Mouse (Mus musculus) gastrocnemius, postnatal 14 days (tissue): ENCODE data around the gene Dnajc11. TPM values are rescaled to one million over a fixed set of nuclear protein-coding genes. Genes with fewer than 3 reads are reported as not detected.

Experiments
- DNase-seq: peaks from one replicate; pipeline ENCODE4 v3.0.0; 2021; ENCODE audit warnings: mixed read lengths
- intact Hi-C: fragments of 180-260 bp; cut with DNase I; formaldehyde crosslinking; loops from one replicate; pipeline ENCODE4 v1.15.1; 2025; ENCODE audit warnings: low total_unique reads
- total RNA-seq, 2 experiments: library from RNA; stranded (reverse); gene quantifications; 2 replicates each; pipeline ENCODE4 v1.2.3; 2021

Dnajc11 gene
- total RNA-seq, 2 experiments from 2014 or later = 66.1 to 75.2 TPM

GRCm38 (mm10) chr4:152001335-152001734, 67.8 kb downstream of the Dnajc11 start:
- no peak for DNase-seq
- intact Hi-C loops = no loop called here

DNA sequence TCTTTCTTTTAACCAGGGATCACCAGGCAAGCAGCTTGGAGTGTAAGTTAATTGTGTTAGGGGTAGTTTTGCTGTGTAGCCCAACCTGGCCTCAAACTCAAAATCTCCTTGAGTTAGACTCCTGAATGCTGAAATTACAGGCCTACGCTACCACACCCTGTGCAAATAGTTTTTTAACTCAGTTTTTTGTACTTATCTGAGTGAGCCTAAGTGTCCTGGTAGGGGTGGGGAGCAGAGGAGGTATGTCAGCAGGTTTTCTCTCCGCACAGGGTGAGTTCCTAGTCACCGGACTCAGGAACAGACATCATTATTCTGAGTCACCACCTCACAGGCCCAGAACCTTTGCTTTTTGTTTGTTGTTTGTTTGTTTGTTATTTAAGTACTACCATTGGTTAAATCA, 68.6 kb downstream of the Dnajc11 start:
- intact Hi-C loops = no loop called here
- no peak for DNase-seq

GRCm38 (mm10) chr4:152006137-152006536, 72.6 kb downstream of the Dnajc11 start:
- intact Hi-C loops = no loop called here
- DNase-seq = no peak

DNA sequence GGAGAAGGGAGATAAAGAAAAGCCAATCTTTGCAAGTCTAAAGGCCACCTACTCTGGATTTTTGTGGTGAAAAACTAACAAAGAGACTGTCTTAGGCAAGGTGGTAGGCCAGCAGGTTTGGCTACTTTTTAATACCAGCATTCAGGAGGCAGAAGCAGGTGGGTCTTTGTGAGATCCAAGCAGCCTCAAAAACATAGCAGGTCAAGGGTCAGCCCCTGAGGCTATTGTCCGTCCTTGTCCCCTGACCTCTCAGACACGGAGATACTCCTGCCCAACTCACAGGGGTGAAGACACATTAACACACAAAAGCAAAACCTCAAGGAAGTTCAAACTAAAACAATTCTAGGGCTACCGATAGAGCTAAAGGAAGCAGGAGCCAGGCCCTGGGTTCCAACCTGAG, 73.3 kb downstream of the Dnajc11 start:
- intact Hi-C loops = no loop called here
- DNase-seq = no peak

DNA sequence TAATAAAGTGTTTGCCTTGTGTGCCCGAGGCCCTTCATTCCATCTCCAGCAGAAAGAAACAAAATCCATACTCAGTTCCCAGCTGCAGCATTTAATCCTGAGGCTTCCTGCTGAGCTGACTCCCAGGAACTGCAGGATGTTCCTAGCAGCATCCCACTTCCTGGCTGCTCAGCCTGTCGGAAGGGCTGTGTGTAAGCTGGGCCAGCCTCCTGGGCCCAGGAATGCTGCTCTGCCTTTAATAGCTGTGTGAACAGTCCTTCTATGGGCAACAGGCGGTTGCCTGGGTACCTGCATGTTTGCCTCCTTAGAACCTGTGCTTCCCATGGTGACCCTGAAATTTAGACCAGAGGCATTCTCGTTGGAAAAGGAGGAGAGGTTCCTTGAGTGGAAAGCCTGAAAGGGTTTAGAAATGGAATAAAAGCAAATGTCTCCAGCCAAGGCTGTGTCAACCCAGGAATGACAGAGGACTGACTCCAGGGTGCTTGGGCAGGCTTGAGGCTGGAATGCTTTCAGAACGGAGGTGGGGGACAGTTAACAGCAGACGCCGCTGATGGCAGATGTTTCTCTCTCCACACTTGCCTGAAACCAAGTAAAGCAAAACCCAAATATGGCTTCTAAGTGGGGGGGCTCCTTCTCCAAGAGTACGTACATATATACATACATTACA, 74.1 kb downstream of the Dnajc11 start:
- DNase-seq = no peak
- intact Hi-C loops = no loop called here

DNA sequence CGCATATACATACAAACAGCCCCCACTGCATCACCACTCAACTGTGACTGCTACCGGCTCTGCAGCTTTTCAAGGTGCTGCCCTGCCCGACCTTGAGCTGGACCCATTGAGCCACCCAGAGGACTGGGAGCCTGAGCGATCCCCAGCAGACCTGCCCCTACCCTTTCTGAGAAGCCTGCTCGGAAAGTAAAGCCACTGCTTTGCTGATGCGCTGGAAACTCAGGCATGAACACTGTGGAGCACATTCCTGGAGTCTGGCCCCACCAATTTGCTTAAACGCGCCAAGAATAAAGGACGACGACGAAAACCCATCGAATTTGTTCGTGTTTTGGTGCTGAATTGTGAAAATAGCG, 74.6 kb downstream of the Dnajc11 start:
- intact Hi-C loops = no loop called here
- no peak for DNase-seq

DNA sequence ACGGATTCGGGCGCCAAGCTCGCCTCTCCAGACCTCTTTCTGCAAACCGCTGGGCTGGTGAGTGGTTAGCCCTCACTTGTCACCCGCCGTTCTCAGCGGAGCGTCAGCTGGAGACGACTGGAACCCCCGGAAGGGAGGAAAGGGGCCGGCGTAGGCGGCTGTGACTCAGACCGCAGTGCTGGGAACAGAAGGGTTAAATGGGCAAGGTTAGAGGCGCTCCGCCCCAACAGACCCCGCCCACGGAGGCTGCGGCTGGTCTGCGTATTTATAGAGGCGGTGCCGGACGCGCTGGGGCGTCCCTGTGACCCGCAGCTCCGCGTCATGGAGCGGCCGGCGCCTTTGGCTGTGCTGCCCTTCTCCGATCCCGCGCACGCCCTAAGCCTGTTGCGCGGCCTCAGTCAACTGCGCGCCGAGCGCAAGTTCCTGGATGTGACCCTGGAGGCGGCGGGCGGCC, 75.2 kb downstream of the Dnajc11 start, which contains the start of gene Klhl21:
TSS of gene Klhl21 (plus strand) at position 182 of the 454 bp plus-strand sequence.
- DNase-seq = peak; percentile 96
- intact Hi-C loops = no loop called here

DNA sequence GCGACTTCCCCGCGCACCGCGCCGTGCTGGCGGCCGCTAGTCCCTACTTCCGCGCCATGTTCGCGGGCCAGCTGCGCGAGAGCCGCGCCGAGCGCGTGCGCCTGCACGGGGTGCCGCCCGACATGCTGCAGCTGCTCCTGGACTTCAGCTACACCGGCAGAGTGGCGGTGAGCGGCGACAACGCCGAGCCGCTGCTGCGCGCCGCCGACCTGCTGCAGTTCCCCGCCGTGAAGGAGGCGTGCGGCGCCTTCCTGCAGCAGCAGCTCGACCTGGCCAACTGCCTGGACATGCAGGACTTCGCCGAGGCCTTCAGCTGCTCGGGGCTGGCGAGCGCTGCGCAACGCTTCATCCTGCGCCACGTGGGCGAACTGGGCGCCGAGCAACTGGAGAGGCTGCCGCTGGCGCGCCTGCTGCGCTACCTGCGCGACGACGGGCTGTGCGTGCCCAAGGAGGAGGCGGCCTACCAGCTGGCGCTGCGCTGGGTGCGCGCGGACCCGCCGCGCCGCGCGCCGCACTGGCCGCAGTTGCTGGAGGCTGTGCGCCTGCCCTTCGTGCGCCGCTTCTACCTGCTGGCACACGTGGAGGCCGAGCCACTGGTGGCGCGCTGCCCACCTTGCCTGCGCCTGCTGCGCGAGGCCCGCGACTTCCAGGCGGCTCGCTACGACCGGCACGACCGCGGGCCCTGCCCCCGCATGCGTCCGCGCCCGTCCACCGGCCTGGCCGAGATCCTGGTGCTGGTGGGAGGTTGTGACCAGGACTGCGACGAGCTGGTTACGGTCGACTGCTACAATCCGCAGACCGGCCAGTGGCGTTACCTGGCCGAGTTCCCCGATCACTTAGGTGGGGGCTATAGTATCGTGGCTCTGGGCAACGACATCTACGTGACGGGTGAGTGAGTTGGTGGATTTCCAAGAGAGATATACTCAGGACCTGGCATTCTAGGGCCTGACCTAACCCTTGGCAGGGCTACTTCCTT, 75.9 kb downstream of the Dnajc11 start:
- DNase-seq = peak; percentile 82
- intact Hi-C loops = no loop called here

DNA sequence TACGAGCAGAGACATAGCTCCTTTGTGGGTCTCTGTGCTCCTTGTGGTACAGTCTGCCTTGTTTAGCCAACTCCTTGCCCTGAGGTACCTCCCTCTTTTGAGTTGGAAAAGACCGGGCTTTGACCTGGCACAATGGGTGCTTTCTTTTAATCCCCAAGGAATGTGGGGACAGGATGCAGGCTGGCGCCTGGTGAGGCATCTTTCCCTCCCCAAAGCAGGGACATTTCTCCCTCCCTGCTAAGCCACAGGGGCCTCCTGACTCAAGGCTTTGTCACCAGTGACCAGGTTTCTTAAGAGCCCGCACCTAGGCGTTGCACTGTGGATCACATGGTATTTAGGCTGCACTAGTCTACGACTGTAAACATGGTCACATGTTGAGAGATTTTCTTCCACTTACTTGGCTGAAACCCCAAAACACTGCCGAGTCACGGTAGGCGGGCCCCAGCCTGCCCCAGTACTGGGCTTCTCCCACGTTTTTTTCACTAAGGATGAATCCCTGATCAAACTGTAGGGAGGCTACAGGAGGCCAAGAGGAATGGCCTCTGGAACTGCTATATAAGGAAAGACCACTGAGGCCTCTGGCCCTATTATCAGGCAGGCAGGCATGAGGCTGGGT, 76.7 kb downstream of the Dnajc11 start:
- intact Hi-C loops = no loop called here
- no peak for DNase-seq

- DNase-seq = no peak
- intact Hi-C loops = no loop called here
Measured at GRCm38 (mm10) chr4:152010707-152011134, 77.2 kb downstream of the Dnajc11 start.

GRCm38 (mm10) chr4:152011171-152011760, 77.8 kb downstream of the Dnajc11 start:
- intact Hi-C loops = no loop called here
- no peak for DNase-seq

GRCm38 (mm10) chr4:152012109-152012508, 78.6 kb downstream of the Dnajc11 start:
- intact Hi-C loops = no loop called here
- DNase-seq = no peak

DNA sequence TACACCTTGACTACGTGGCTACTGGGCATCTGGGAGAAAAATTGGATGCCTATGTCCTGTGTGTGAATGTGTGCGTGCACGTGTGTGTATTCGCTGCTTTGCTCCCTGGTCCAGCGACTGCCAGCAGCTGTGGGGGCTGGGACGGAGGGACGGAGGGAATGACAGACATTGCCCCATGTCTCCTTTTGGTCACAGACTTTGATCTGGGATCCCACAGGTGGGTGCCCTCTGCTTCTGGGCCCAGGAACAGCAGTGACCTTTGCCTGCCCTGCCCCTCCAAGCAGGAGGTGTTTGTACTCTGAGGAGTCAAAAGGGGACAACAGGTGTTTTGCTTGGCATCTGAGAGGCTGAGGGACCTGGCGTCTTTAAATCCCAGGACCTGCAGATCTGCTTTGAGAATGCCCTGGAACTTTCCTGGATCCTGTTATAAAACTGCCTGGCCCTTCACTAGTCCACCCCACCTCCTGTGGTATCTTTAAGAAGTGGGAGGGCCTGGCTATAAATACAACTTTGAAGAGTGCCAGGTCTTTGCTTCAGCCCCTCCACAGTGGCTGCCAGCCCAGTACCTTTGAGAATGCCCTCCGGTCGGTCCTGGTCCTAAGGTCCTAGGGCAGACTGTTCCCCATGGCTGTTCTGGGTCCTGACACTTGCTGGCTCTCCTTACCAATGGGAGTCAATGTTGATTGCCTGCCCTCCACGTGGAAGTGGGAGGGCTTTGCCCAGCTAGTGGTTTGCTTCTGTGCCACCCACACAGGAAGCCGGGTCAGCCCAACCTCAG, 79.7 kb downstream of the Dnajc11 start:
- no peak for DNase-seq
- intact Hi-C loops = no loop called here

DNA sequence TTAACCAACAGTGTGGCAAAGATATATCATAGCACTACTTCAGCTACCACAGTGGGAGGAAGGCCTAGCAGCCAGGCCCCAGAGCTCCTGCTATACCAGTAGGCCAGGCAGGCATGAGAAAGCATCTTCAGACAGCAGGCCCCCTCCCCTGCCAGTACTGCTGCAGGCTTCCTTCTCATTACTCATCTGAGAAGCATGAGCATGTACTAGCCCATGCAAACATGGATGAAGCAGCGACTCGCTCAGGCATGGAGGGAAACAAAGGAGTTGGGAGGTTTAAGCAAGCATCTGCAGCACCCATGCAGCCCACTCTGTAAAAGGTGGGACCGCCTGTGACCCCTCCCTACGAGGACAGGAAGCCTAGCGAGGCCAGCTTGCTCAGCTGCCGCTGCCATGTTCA, 85.6 kb downstream of the Dnajc11 start:
- intact Hi-C loops = no loop called here
- no peak for DNase-seq

GRCm38 (mm10) chr4:152020024-152020423, 86.5 kb downstream of the Dnajc11 start:
- no peak for DNase-seq
- intact Hi-C loops = no loop called here

DNA sequence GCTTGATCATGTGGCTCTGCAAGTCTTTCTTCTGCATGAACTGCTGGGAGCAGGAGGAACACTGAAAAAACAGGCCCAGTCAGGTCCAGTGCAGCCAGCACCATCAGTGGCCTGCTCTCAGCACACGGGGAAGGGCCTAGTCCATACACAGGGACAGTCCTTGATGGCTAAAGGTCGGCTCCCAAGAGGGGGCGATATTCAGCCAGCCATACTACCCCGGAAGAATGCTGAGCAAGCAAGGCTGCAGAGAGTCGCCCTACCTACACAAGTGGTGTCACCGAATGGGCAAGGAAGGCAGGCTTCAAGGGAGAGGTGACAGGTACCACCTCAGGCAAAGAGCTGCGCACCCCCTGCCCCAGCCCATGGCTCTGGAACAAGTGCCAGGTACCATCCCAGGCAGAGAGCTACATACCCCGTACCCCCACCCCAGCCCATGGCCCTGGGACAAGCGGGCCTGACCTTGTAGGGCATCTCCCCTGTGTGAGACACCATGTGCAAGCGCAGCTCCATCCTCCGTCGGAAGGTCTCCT, 88.1 kb downstream of the Dnajc11 start:
- DNase-seq = no peak
- intact Hi-C loops = no loop called here

DNA sequence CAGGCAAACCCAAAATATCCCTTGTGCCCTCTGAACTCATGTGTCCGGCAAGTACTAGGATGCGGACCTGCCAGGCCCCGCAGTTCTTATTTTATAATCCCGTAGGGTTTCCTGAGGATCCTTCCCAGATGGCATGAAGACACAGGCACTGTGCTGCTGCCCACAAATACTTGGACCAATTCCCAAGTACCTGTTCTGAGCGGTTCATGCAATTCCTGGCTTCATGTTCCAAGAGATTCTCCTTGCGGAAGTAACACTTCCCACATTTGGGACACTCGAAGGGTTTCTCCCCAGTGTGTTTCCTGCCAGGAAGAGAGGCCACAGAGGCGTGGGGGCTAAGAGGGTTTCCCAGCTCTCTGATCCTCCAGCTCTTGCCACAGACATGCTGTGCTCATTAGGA, 89.0 kb downstream of the Dnajc11 start:
- DNase-seq = no peak
- intact Hi-C loops = no loop called here

DNA sequence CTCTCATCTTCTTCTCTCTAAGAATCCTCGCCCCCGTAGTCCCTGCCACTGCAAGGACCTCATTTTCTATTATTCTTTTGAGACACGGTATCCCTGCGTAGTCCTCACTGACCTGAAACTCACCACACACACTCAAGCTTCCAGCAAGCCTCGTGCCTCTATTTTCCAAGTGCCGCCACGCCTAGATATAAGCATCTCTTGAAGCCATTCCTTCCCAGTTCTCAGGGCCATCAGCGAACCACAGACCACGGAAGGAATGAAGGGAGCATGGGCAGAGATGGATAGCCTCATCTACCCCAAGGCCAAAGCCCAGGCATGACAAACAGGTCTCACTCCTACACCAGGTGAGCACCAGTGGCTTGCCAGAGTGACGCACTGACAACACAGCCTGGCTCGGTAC, 91.0 kb downstream of the Dnajc11 start:
- intact Hi-C loops = no loop called here
- no peak for DNase-seq
